Mouse (Mus musculus): ENCODE data around the gene Gm21761.
"Not testable (repeated sequence)": the region's sequence is repeated elsewhere in the genome, so short reads cannot be mapped to it uniquely, and the experiment has no call there.

The Gm21761 gene

DNA sequence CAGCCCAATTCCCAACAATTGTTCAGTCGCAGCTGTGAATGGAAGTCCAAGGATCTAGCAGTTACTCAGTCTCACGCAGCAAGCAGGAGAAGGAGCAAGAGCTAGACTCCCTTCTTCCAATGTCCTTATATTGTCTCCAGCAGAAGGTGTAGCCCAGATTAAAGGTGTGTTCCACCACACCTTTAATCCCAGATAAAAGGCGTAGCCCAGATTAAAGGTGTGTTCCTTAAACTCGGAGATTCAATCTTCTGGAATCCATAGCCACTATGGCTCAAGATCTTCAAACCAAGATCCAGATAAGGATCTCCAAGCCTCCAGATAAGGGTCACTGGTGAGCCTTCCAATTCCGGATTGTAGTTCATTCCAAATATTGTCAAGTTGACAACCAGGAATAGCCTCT lies at the start of gene Gm21761:
Gene Gm21761 (minus strand): TSS at position 101 of the 400 bp plus-strand sequence.
- DNase-seq (ENCODE audit: low spot score in 2 of 2) = not testable (repeated sequence)

DNA sequence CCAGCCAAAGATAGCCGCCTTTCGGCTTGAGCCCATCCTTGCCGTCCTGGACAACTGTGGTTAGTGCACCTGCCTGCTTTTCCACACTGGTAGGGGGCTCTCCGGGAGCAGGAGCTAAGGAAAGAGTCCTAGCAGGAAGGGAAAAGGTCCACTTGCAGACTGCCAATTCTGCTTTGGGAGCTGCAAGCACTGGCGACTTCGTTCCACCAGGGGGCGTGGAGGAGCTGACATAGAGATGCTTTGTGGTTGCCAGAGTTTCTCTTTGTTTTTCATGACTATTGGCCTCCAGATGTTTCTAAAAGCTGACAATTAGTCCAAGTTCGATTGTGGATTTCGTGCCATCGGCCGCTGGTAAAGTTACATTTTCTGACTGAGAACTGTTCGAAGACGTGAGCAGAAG lies 40.1 kb upstream of the Gm21761 start:
- not testable (repeated sequence) for DNase-seq (ENCODE audit: low spot score in 2 of 2)

DNA sequence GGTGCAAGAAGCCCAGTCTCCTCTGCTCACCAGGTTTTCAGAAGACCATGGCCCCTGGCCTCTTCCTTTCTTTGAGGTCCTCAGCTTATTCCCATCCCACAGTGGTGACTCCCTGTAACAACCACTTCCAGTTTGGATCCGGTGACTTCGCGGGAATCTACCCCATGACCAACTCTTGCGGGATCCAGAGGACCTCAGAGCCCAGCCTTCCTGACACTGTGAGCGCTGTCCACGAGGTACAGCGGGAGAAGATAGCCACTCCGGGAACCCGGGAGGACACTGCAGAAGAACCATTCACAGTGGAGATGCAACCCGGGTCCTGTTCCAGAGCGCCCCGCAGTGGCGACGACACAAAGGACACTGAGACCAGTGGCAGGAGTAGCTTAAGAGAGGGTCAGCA lies 39.1 kb upstream of the Gm21761 start:
- not testable (repeated sequence) for DNase-seq (ENCODE audit: low spot score in 2 of 2)

DNA sequence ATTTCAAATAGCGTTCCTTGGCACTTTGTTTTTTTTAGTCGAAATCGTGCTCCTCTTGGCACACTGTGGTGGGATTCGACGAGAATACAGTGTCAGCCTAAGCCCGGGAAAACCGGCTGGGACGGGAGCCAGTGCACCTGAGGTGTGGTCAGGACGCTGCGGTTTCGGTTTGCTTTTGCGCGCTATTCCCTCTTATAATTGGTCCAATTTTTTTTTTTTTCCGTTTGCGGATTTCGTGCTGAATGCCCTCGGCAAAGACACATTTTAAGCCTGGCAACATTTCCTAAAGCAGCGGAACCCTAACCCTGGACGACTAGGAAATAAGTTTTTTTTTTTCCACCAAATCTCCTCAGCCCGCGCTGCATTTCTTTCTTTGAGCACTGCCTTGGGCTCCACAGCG lies 36.9 kb upstream of the Gm21761 start:
- not testable (repeated sequence) for DNase-seq (ENCODE audit: low spot score in 2 of 2)

DNA sequence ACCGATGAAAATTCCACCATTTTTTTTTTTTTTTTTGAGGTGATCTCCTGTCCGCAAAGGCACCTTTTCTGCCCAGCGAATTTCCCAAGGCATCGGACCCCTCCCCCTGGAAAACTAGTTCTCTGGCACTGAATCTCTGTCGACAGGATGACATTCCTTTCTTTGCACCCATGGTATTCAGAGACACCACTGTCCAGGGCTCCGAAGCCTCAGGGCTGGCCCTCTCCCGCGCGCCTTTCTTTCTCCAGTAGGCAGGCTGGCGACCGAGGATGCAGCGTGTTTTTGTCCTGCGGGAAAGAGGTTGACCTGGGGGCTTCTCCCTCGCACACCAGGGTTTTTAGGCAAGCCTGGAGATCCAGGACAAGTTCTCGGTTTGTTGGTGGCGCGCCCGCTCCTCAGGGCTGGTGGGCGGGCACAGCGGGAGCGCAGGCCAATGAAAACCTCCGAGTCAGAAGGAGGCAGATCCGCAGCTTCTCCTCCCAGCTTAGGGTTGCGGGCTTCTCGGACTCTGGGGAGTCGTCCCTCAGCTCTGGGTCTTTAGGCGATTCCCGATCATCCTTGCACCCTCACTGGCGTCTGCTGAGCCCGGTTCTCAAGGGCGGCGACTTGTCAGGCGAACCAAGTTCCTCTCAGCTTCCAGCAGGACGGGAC lies 36.4 kb upstream of the Gm21761 start:
- not testable (repeated sequence) for DNase-seq (ENCODE audit: low spot score in 2 of 2)

DNA sequence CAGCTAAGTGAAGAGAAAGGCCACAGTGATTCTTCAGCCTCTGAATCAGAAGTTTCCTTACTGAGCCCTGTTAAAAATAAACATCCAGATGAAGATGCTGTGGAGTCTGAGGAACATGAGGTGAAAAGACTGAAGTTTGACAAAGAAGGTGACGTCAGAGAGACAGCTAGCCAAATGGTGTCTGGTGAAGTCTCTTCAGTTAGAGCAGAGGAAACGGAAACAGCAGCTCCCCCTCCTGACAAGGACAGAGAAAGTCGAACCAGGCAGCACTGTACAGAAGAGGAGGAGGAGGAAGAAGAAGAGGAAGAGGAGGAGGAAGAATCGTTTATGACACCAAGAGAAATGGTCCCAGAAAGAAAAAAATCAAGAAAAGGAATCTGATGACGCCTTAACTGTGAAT lies 33.8 kb upstream of the Gm21761 start:
- not testable (repeated sequence) for DNase-seq (ENCODE audit: low spot score in 2 of 2)

DNA sequence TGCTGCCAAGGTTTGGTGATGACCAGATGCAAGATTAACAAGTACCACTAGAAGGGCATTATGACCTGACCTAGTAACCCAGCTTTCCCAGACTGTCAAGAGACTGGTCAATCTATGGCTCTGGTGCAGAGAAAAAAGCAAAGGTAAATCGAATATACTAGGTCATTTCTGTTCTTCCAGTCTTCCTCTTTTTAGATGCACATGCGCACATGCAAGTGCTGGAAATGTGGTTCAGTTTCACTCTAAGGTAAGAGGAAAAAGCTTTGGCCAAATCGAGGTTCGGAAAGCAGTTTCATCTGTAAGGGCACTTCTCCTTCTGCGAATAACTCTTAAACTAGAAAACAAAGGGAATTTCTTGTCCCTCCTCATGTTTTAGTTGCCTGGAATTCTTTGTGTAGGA lies 26.5 kb upstream of the Gm21761 start:
- DNase-seq (ENCODE audit: low spot score in 2 of 2) = not testable (repeated sequence)

DNA sequence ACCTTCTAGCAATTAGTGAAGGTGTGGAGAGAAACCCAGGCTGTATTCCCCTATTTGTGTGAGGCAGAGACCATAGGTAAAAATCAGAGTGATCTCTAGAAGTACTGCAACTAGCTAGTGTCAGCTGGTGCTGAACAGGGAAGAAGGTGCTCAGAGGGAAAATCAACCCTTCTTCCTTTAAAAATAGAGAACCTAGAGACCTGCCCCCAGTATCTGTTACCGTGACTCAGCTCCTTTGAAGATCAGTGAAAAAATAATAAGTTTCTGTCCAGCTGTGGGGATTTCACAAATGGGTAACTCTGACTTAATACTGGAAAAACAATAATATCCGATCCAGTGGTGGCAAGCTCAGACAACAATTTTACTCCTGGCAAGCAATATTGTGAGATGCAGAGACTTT lies 26.0 kb upstream of the Gm21761 start:
- DNase-seq (ENCODE audit: low spot score in 2 of 2) = not testable (repeated sequence)

DNA sequence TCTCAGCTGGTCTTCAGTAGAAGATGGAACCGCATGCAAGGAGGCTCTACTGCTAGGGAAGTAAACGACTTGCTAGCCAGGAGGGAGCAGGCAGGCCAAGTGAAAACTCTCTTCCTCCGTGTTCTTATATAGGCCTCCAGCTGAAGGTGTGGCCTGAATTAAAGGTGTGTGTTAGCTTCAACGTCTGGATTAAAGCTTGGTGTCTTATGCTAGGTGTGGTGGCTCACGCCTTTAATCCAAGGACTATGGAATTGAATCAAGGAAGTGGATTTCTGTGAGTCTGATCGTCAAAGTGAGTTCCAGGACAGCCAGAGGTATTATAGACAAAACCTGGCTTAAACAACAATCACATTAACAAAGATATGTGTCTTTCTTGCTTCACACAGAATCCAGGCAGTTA lies 21.6 kb upstream of the Gm21761 start, which contains the start of gene B020031M17Rik:
Gene B020031M17Rik (minus strand): TSS at position 101 of the 400 bp plus-strand sequence.
- not testable (repeated sequence) for DNase-seq (ENCODE audit: low spot score in 2 of 2)

DNA sequence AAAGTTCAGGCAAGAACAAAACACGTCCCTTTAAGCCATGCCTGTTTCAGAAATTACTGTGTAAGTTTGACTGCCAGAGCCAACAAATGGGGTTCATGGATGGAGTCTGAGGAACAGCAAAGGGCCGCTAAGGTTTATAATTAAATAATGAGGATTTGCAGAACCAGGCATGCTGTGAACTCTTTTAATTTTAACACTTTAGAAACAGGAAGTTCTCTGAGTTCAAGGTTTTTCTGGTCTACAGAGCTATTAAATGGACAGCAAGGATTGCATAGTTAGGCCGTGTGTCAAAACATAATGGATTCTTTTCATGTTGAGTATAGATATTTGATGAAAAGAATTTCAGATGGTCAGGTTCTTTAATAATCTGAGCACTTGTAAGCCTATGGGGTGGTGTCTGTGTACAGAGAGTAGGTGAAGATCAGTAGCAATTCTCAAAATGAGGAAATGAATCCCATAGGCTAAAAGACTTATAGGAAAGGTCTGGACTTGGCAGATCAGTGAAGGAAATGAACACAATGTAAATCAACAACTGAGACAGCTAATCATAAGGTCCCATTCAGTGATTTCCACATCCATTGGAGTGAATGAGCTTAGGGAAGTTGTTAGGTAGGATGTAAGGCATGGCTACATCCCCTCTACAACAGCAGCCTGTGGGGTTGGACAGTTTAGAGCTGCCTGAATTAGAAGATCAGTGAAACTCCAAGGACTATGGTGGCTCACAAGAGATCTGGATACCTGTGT lies 4.3 kb downstream of the Gm21761 start:
- not testable (repeated sequence) for DNase-seq (ENCODE audit: low spot score in 2 of 2)

DNA sequence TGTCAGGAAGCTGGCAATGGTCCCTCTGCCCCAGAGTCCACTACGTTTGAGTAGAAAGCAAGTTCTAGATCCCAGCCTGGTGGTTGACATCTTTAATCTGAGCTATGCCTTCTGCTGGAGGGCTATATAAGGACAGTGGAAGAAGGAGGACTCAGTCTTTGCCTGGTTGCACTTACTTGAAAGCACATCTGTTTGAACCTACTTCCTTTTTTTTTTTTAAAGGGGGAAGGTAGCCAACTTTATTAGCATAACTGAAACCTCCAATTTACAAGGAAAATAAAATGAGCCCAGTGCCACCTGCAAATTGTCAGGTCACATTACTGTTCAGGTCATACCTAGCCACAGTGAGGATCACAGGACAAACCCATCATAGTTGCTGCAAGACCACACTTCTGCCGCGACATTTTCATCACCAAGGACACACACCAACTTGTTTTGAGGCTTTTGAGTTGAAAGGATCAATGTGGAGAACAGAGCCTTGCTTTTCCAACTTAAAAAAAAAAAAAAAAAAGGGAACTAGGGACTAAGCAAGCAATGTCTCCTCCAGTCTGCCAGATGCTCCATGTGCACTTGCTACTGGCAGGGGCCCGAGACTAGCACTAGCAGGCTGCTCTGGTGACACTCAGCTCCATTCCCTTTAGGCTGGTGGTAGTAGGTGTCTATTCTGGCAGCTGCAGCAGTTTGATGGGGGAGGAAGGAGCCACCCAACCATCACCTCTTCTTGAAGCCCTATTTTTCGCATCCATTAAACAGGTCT lies 11.9 kb downstream of the Gm21761 start:
- not testable (repeated sequence) for DNase-seq (ENCODE audit: low spot score in 2 of 2)

DNA sequence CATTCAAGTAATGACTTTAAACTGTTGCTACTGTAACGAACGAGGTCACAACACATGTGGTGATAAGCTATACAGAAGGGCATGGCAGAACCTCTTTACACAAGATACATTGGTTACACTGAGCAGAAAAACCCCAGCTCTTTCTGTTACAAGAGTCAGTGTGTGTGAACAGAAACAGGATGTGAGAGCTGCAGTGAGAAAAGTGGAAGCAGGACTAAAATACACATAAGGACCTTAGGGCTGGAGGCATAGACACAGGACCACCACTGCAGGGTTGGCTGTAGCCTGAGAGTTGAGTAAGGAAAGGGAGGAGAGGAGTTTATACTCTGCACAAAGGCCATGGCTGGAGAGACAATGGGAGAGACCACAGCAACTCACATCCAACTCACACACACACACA lies 12.6 kb downstream of the Gm21761 start:
- DNase-seq (ENCODE audit: low spot score in 2 of 2) = not testable (repeated sequence)

DNA sequence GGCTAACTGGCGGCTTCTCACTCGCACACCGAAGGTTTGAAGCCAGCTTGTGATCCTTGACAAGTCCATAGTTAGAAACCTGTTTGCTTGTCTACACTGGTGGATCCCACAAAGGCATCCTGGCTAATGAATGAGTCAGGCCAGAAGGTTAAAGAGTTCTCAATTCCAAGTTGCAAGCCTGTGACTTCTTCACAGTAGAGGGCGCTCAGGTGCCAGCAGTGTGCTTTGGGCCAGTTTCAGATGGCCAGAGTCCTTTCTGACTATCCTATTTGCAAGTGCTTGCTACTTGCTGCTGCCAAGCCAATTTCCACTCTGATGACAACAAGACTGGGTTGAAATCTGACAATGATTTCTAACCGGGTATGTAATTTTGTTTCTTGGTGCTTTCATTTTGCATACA lies 30.5 kb downstream of the Gm21761 start:
- DNase-seq (ENCODE audit: low spot score in 2 of 2) = not testable (repeated sequence)

DNA sequence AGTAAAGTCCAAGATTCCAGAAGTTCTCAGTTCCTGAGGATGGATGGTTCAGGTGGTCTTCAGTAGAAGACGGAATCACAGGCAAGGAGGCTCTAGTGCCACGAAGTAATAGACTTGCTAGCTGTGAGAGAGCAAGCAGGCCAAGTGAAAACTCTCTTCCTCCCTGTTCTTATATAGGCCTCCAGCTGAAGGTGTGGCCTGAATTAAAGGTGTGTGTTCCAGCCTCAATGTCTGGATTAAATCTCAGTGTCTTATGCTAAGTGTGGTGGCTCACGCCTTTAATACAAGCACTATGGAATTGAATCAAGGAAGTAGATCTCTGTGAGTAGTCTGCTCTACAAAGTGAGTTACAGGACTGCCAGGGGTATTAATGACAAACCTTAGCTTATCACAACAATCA lies 34.4 kb downstream of the Gm21761 start, which contains the start of gene Tcstv1:
Gene Tcstv1 (minus strand): TSS at position 101 of the 400 bp plus-strand sequence.
- DNase-seq (ENCODE audit: low spot score in 2 of 2) = not testable (repeated sequence)

DNA sequence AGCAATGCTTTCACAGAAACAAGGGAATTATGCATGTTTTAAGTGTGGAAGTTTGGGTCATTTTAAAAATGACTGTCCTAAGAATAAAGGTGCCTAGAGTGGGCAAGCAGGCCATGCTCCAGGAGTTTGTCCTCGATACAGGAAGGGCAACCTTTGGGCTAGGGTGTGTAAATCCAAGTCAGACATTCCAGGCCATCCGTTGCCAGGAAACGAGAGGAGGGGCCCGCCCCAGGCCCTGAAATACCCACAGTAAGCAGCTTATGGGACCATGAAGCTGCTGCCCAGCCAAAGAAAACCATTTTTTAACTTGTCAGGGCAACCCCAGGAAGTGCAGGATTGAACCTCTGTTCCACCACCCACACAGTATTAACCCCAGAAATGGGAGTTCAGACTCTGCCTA lies 42.2 kb downstream of the Gm21761 start:
- DNase-seq (ENCODE audit: low spot score in 2 of 2) = not testable (repeated sequence)

DNA sequence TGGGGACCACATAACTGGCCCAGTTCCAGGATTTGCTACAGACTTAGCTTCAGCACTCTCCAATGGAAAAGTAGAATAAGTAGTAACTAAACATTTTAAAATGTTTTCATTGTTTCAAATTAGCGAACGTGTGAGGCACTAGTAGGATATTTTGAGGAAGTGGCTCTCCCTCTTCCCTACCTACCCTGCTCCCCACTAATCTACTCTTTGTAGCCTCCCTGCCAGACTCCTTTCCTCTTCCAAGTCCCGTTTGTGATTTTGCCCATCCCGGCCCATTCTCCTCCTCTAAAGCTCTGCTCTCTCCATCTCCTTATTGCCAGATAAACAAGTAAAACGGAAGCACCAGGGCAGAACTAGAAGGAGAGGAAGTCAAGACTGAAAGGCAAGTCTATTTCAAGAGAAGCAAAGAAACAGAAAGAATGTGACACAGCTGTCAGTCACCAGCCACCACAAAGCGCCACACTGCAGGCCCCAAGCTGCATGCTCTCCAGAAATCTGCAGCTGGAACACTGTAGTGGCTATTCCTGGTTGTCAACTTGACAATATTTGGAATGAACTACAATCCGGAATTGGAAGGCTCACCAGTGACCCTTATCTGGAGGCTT lies 64.6 kb downstream of the Gm21761 start:
- DNase-seq (ENCODE audit: low spot score in 2 of 2) = not testable (repeated sequence)

DNA sequence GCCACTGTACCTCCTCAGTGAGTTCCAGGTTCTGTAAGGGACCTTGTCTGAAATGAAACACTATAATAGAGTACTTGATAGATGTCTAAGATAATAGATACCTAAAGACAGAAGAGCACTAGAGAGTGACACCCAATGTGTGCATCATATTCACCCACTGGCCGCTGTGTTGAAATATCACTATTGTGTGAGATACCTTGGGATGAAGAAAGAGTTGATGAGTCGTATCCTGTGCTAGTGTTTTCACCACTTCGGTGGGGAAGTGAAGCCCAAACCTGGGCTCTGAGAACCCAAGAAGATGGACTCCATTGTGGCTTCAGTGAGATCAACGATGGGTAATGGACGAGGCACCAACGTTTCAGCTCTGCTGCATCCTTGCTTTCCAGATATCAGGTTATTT lies 66.7 kb downstream of the Gm21761 start:
- not testable (repeated sequence) for DNase-seq (ENCODE audit: low spot score in 2 of 2)

All from frontal cortex, postnatal 36 days (tissue).